8 mouse cellular contexts compared by ENCODE assay signal in the genomic region with DNA sequence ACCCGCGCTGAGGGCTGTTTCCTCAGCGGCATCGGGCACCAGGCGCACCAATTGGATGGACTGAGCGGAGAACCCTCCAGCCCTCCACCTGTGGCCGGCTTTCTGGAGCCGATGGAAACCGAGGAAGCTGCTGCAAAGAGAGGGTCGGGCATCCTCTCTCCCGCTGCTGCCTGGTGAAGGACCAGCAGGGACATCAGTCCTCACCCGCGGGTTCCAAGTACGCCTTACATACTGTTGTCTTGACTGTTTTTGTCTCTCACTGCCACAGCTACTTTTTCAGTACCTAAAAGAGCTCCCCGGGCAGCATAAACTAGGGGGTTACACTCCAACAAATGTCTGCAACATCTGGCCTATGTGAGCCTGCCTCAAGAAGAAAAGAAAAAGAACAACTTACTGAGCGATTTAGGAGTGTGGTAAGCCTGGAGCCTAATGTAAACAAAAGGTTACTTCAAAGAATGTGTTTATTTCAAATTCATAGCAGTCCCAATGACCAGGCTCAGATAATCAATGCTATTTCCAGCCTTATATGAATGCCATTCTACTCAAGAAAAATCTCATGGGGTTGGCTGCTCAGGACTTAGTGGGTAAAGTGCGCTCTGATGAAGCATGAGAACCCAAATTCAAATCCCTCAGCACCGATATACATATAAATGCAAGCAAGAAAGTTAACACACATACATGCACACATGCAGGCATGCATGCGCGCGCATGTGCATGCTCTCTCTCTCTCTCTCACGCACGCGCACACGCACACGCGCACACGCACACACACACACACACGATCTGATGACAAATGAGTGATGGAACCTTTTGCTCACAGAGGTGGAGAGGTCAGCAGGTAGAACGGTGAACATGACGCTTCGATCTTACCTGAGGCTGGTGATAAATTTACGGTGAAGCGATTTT. TPM values are rescaled to one million over a fixed set of nuclear protein-coding genes. Genes with fewer than 3 reads are reported as not detected.
DNase-seq lines count a peak whose midpoint lies in the region; ATAC-seq and TF ChIP-seq lines count a peak whose summit lies in the region.

No protein-coding gene starts in this region.

- DNase-seq in layer of hippocampus, adult 2 months (ENCODE audit: low spot score in 2 of 2): no peak
- no peak for DNase-seq in layer of hippocampus, postnatal 10 days (ENCODE audit: low spot score in 2 of 2)
- DNase-seq in brain, adult 2 months (ENCODE audit: low read depth, low spot score): peak; percentile 66
- no peak for DNase-seq in ovary, postnatal 36 days (ENCODE audit: low spot score)
- no peak for DNase-seq in adrenal gland, adult 2 months
- DNase-seq in urinary bladder, postnatal 36 days (ENCODE audit: low spot score in 2 of 2): no peak

- H3K4me1 ChIP-seq in forebrain, embryonic 15.5 days: peaks cover 28% of the 10 kb centered on the region

- peak overlapping the region; percentile 53 for H3K9ac ChIP-seq in forebrain, embryonic 15.5 days (replicated peaks)

- 0 out of 2 replicates have a peak overlapping the region, but pooled peaks have one; percentile 48 for H3K27ac ChIP-seq in layer of hippocampus, adult 2 months
- H3K27ac ChIP-seq in forebrain, embryonic 15.5 days (replicated peaks): no peak overlapping the region

- H3K36me3 ChIP-seq in forebrain, embryonic 15.5 days: no peaks in the 10 kb centered on the region

- WGBS in forebrain, embryonic 15.5 days: 5% methylated on average over 34 of the region's 34 CpGs

- H3K4me2 ChIP-seq in forebrain, embryonic 15.5 days (replicated peaks): peak overlapping the region; percentile 94

- no peak; the same call in 1 of the 2 replicates for TF ChIP-seq CTCF in layer of hippocampus, adult 2 months (conservative IDR thresholded peaks at IDR 0.05)

- H3K9me3 ChIP-seq in forebrain, embryonic 15.5 days: no peaks in the 10 kb centered on the region

- H3K4me3 ChIP-seq in layer of hippocampus, adult 2 months: peak overlapping the region; percentile 95
- H3K4me3 ChIP-seq in forebrain, embryonic 15.5 days: peak overlapping the region; percentile 56

- no peaks in the 10 kb centered on the region for H3K27me3 ChIP-seq in forebrain, embryonic 15.5 days

- peak; percentile 60 for ATAC-seq in forebrain, embryonic 15.5 days (replicated peaks)
- ATAC-seq in megakaryocyte progenitor cell, adult 5-6 weeks (replicated peaks; ENCODE audit: poor library complexity): peak; percentile 27; the same call in 1 of the 2 replicates

RNA-seq across cellular contexts. Expression of a gene that starts 0.6 kb away (rescaled TPM):
- total RNA-seq in layer of hippocampus, adult 2 months (2021): 10 to 100 TPM; 39.6 TPM
- total RNA-seq in layer of hippocampus, postnatal 10 days (2021): 10 to 100 TPM; 30.7 to 32.1 TPM
- polyA plus RNA-seq in forebrain, embryonic 15.5 days (2015; fragmentation: Nextera tagmentation; extraction: Ambion mirVana): 35.9 and 36.0 TPM in 2 replicates
- total RNA-seq in megakaryocyte progenitor cell, adult 5-6 weeks (2015): 0.59 and 0.76 TPM in 2 replicates
- total RNA-seq in megakaryocyte progenitor cell, adult 5-6 weeks (2017): 0.92 and 0.95 TPM in 2 replicates
- 1 to 10 TPM; 2.2 to 4.6 TPM for total RNA-seq in adrenal gland, adult 2 months (2021)
- polyA plus RNA-seq in adrenal gland, adult 2 months (2012; rRNA removed): 0.56 and 0.75 TPM in 2 replicates

RNA-seq across cellular contexts. Expression of a gene that starts 31.5 kb away (rescaled TPM):
- 10 to 100 TPM; 62.1 to 68.2 TPM for total RNA-seq in layer of hippocampus, adult 2 months (2021)
- total RNA-seq in layer of hippocampus, postnatal 10 days (2021): 10 to 100 TPM; 54.9 to 55.0 TPM
- polyA plus RNA-seq in forebrain, embryonic 15.5 days (2015; fragmentation: Nextera tagmentation; extraction: Ambion mirVana): 23.7 and 26.6 TPM in 2 replicates
- not detected in 2 replicates for total RNA-seq in megakaryocyte progenitor cell, adult 5-6 weeks (2015)
- total RNA-seq in megakaryocyte progenitor cell, adult 5-6 weeks (2017): 0.10 TPM in 1 of 2 replicates, not detected in the other
- total RNA-seq in adrenal gland, adult 2 months (2021): 10 to 100 TPM in 1 of 2 experiments, 1 to 10 TPM in 1; 7.9 to 14.7 TPM
- 1.0 and 1.1 TPM in 2 replicates for polyA plus RNA-seq in adrenal gland, adult 2 months (2012; rRNA removed)

Comparison
In these comparisons a context has a peak if more than half of its experiments do, and no peak if none do; other contexts are left out.
1. RNA of a gene that starts 0.6 kb away (total RNA-seq): 39.6 TPM in layer of hippocampus, adult 2 months and 30.7 to 32.1 TPM in layer of hippocampus, postnatal 10 days; 2.2 to 4.6 TPM in adrenal gland, adult 2 months and 0.59 to 0.95 TPM in megakaryocyte progenitor cell, adult 5-6 weeks; every median in the first group is over 4 times any median in the second.
2. RNA of a gene that starts 31.5 kb away (total RNA-seq): 62.1 to 68.2 TPM in layer of hippocampus, adult 2 months, 54.9 to 55.0 TPM in layer of hippocampus, postnatal 10 days and 7.9 to 14.7 TPM in adrenal gland, adult 2 months; 0.10 TPM in megakaryocyte progenitor cell, adult 5-6 weeks; every median in the first group is over 4 times any median in the second.